Mouse (Mus musculus) spleen, adult 2 months (tissue): ENCODE results near the gene Tsfm. TPM values are rescaled to one million over a fixed set of nuclear protein-coding genes. Genes with fewer than 3 reads are reported as not detected.

ENCODE experiments used
- DNase-seq, 2 experiments: peaks; one replicate each; pipeline versions ENCODE4 v3.0.0 to v3.0.0-alpha.2; 2012 to 2021; ENCODE audit warnings: low spot score in 2 of 2, low read depth in 1 of 2
- H3K27ac ChIP-seq: fragments of 200-500 bp; 2 replicates; pipeline ENCODE4 v1.5.1; 2012; ENCODE audit warnings: low read length, inconsistent platforms; ENCODE audit not compliant: insufficient read depth
- H3K27me3 ChIP-seq: fragments of 200-500 bp; 2 replicates; pipeline ENCODE4 v1.6.1; 2012; ENCODE audit warnings: mild to moderate bottlenecking, moderate library complexity, low read length, inconsistent platforms; ENCODE audit not compliant: control insufficient read depth, insufficient read depth
- H3K36me3 ChIP-seq: fragments of 200-500 bp; 2 replicates; pipeline ENCODE4 v1.6.1; 2012; ENCODE audit warnings: mild to moderate bottlenecking, low read length, inconsistent platforms; ENCODE audit not compliant: control insufficient read depth, insufficient read depth
- H3K4me1 ChIP-seq: fragments of 200-500 bp; 2 replicates; pipeline ENCODE4 v1.6.1; 2011; ENCODE audit warnings: inconsistent platforms; ENCODE audit not compliant: control insufficient read depth, insufficient read depth, insufficient read length
- H3K4me3 ChIP-seq: fragments of 200-500 bp; 2 replicates; pipeline ENCODE4 v1.5.1; 2011; ENCODE audit warnings: mild to moderate bottlenecking, inconsistent platforms; ENCODE audit not compliant: insufficient read depth, insufficient read length; ENCODE audit errors: extremely low read depth
- CTCF ChIP-seq: fragments of 200-500 bp; IDR thresholded peaks from 2 replicates; pipeline ENCODE4 v1.5.1; 2011; ENCODE audit warnings: mild to moderate bottlenecking, inconsistent platforms; ENCODE audit not compliant: insufficient read depth, insufficient read length, insufficient replicate concordance; ENCODE audit errors: extremely low read depth
- POLR2A ChIP-seq: fragments of 200-500 bp; IDR thresholded peaks from 2 replicates; pipeline ENCODE4 v1.6.1; 2011; ENCODE audit warnings: low read depth, low read length, inconsistent platforms
- WGBS: fragments of 180-500 bp; shearing (Covaris S2); methylation state at CpG from one replicate; pipeline ENCODE4 v1.1.7; 2018; 5-methylcytosine and 5-hydroxymethylcytosine counted together
- polyA plus RNA-seq: library from polyadenylated mRNA; depleted of rRNA; stranded (reverse); fragments of >200 nt; gene quantifications from 2 replicates; pipeline ENCODE4 v1.2.3, GENCODE M21; 2012; rRNA removed

Gene Tsfm
- 17.1 and 26.3 TPM in 2 replicates for polyA plus RNA-seq

DNA sequence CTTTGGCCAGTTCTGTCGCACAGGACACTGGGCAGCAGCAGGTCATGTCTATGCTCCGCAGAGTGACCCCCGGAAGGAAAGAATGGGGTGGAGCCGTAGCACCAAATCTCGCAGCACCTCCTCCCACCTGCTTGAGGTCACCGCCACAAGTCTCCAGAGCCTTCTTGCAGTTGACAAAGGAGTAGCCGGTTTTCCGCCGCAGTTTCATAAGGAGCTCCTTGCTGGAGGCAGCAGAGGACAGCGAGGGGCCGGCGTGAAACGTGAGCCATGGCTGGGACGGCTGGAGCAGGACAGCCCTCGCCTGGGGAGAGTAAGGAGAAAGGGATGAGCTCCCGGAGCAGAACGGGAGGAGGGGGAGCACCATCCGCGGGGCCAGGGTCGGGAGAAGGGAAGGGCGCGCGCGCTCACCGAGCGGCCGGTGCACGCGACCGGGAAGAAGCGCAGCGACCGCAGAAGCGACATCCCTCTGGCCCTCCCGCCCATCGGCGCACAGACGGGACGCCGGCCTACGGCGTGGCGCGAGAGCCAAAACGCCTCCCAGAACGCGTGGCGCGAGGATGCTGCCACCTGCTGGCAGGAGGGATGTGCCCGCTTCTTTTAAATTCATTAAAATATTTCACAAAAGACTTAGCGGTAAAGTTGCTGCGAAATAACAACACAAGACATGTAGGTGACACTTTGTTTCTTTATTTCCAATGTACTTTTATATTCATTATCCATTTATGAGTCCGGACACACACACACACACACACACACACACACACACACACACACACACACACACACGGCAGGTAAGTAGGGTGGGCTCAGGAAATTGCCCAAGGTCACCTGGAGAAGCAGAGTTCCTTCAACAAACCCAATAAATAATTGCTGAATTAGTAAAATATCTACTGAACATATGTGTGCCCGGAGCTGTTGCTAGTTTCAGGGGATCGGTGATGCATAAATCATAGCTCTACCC is at the start of gene Tsfm:
Gene Tsfm (minus strand): TSS at position 505 of the 961 bp plus-strand sequence.
- 5% methylated on average over 56 of the region's 56 CpGs for WGBS
- DNase-seq: peak; percentile 65 to 90
- H3K27me3 ChIP-seq: no peaks in the 10 kb centered on the region; the same call in 1 of the 2 replicates
- TF ChIP-seq CTCF (peak; percentile 97), POLR2A (peak; percentile 23; the same call in 1 of the 2 replicates)
- peak within 1 kb of the TSS; percentile 95 for H3K4me3 ChIP-seq
- H3K36me3 ChIP-seq: peaks cover 12% of the 10 kb centered on the region; the same call in 1 of the 2 replicates
- H3K27ac ChIP-seq: peak within 1 kb of the TSS; percentile 53; the same call in 1 of the 2 replicates
- no peaks in the 10 kb centered on the region; the same call in 1 of the 2 replicates for H3K4me1 ChIP-seq

DNA sequence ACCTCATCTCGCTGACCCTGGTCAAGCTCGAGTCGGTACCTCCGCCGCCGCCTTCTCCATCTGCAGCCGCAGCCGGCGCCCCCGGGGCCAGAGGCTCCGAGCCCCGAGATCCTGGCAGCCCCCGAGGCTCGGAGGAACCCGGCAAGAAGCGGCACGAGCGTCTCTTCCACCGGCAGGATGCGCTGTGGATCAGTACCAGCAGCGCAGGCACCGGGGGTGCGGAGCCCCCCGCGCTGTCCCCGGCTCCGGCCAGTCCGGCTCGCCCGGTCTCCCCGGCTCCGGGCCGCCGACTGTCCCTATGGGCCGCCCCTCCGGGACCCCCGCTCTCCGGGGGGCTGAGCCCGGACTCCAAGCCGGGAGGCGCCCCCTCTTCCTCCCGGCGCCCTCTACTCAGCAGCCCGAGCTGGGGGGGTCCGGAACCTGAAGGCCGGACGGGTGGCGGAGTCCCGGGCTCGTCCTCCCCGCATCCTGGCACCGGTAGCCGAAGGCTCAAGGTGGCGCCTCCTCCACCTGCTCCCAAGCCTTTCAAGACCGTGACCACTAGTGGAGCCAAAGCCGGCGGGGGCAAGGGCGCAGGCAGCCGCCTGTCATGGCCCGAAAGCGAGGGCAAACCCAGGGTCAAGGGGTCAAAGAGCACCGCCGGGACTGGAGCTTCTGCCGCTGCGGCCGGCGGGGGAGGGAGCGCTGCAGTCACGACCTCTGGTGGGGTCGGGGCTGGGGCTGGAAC is 49.2 kb upstream of the Tsfm start:
- no peaks in the 10 kb centered on the region for H3K27me3 ChIP-seq
- no peak overlapping the region for H3K4me3 ChIP-seq
- TF ChIP-seq CTCF (no peak), POLR2A (no peak)
- 82% methylated on average over 70 of the region's 70 CpGs for WGBS
- DNase-seq: no peak
- peaks cover 21% of the 10 kb centered on the region for H3K36me3 ChIP-seq
- H3K4me1 ChIP-seq: peaks cover 4% of the 10 kb centered on the region
- no peak overlapping the region for H3K27ac ChIP-seq

DNA sequence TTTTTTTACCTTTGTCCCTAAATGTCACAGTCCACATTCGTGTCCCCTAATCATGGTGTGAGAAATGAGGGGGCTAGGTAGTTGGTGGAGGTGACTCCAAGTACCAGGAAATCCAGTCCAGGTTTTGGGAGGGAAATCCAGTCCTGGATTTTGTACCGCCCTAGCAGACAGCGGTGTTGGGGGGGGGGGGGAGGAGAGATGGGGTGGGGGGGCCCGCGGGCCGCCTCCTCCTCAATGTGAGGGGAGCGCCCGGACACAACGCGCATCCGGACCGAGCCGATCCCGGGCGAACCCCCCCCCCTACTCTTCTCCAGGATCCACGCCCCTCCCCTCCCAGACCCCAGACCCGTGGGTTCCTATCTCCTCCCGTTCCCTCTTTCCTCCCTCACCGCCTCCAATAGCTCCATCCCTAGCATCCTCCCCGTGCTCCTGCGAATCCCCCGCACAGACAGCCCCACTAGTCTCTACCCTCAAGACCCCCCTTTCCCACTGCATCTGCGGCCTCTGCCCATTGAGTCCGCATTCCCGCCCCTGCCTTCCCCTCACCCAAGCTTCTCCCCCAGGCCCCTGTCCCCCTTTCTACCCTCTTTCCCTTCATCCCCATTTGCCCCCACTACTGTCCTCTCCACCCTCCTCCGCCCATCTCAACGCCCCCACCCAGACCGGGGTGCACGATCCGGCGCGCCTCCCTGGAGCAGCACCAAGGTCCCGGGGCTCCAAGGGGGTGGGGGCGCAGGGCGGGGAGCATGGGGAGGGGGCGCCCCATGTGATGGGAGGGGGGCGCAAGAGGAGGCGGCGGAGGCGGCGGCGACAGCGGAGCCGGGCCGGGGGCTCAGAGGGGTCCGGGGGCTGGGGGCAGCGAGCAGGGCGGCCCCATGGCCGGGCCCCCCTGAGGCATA is 48.3 kb upstream of the Tsfm start:
- WGBS: 83% methylated on average over 42 of the region's 49 CpGs
- H3K4me1 ChIP-seq: peaks cover 4% of the 10 kb centered on the region
- H3K36me3 ChIP-seq: peaks cover 19% of the 10 kb centered on the region
- no peak overlapping the region for H3K27ac ChIP-seq
- DNase-seq: no peak
- no peaks in the 10 kb centered on the region for H3K27me3 ChIP-seq
- no peak for TF ChIP-seq POLR2A
- TF ChIP-seq CTCF: no peak
- H3K4me3 ChIP-seq: no peak overlapping the region

DNA sequence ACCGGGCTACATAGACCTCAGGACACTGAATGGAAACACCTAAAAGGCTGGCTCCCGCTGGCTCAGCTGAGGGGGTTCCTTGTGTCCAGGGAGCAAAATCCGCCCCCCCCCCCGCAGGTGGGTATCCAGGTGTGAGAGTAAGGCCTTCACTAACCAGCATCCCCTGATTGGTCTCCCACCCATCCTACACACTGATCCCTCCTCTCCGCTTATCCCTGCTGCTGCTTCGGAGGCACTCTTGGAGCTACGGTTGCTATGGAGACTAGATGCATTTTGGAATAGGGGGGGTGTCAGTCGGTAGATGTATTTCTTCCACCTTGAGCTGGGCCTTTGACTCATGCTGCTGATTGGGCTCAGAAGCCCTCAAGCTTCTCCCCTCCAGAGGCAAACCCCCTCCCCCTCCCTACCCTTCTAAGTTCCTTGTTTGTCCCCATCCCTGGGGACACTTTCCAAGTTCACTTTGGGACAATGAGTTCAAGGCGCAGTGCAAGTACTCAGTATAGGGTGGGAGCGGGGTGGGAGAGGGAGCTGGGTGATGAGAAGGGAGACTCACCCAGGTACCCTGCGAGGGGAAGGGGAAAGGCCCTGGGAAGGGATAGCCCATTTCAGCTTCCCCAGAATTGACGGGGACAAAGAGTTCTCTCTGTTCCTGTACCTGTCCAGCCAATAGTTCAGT is 47.5 kb upstream of the Tsfm start:
- no peak overlapping the region for H3K27ac ChIP-seq

DNA sequence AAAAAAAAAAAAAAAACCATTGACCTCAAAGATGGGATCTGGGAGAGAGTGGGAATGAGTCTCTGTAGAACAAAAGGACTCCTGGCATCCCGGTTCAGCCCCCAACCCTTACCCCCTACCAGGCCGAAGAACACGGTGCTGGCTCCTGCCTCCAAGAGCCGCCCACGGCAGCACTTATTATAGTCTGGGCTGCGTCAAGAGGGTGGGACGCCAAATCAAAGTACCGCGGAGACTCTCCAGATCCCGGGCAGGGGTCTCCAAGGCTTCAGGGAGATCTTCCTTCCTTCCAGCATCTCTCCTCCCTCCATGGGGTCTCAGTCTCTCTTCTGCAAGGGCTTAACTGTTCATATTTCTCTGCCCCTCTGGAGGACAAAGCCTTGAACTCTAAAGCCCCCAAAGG is 46.9 kb upstream of the Tsfm start:
- Histone ChIP-seq H3K4me3 (no peak overlapping the region), H3K4me1 (peaks cover 4% of the 10 kb centered on the region), H3K36me3 (peaks cover 13% of the 10 kb centered on the region), H3K27ac (no peak overlapping the region), H3K27me3 (no peaks in the 10 kb centered on the region)
- TF ChIP-seq CTCF (no peak), POLR2A (no peak)
- 79% methylated on average over 10 of the region's 10 CpGs for WGBS
- no peak for DNase-seq

More for the DNA sequence above, 47.5 kb upstream of the Tsfm start:
- no peak overlapping the region for H3K4me3 ChIP-seq
- peaks cover 16% of the 10 kb centered on the region for H3K36me3 ChIP-seq
- H3K27me3 ChIP-seq: no peaks in the 10 kb centered on the region
- TF ChIP-seq POLR2A (no peak), CTCF (no peak)
- H3K4me1 ChIP-seq: peaks cover 4% of the 10 kb centered on the region
- DNase-seq: no peak
- 75% methylated on average over 12 of the region's 12 CpGs for WGBS
